11 mouse cellular contexts compared by ENCODE assay signal in the genomic region with DNA sequence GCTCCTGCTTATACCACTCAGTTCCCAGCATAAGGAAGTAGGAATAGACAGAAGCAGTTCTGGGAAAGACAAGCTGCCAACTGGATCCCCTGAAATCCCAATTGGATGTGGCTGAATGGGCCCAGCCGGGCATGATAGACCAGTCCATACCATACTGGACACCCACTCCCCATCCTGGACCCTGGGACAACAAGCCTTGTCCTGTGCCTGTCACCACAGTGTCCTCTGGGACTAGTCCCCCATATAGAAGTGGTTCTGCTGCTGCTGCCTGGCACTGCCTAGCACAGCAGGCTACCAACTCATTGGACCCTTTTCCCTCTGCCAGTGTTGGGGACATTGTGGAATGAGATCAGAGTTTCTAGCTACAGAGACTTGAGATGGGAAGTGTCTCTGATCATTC. TPM values are rescaled to one million over a fixed set of nuclear protein-coding genes. Genes with fewer than 3 reads are reported as not detected.
DNase-seq lines count a peak whose midpoint lies in the region; ATAC-seq and TF ChIP-seq lines count a peak whose summit lies in the region.
"Had no signal": no experiment of that assay in that cellular context is flagged by ENCODE, and none has a peak within 500 bp of the region (broad histone marks: within the 10 kb centered on the region; RNA-seq: fewer than 3 reads in every experiment).

No protein-coding gene starts in this region.

- H3K36me3 ChIP-seq in embryonic facial prominence, embryonic 10.5 days (replicated peaks), result no peaks in the 10 kb centered on the region
- H3K36me3 ChIP-seq in liver, embryonic 16.5 days (ENCODE audit: control insufficient read depth, insufficient read depth), result no peaks in the 10 kb centered on the region
- H3K36me3 ChIP-seq: forebrain, embryonic 10.5 days had no signal

- no peak for DNase-seq in layer of hippocampus, adult 2 months (ENCODE audit: low spot score in 2 of 2)
- DNase-seq in layer of hippocampus, postnatal 36 days, result no peak
- DNase-seq in embryonic facial prominence, embryonic 10.5 days (ENCODE audit: low spot score), result no peak
- DNase-seq in frontal cortex, postnatal 25 days (ENCODE audit: low spot score in 2 of 2), result no peak
- DNase-seq: adrenal gland, postnatal 25 days; cerebellum, postnatal 14 days; kidney, adult 9 months had no signal

- no peak for TF ChIP-seq POLR2A in bone marrow, adult 2 months (IDR thresholded peaks at IDR 0.05; ENCODE audit: borderline replicate concordance, control insufficient read depth, low read depth, low read length)

- H3K27me3 ChIP-seq in embryonic facial prominence, embryonic 10.5 days (replicated peaks; ENCODE audit: low read depth, poor library complexity, severe bottlenecking), result no peaks in the 10 kb centered on the region
- H3K27me3 ChIP-seq in liver, embryonic 16.5 days (ENCODE audit: control insufficient read depth, insufficient read depth, low read depth, low read length), result no peaks in the 10 kb centered on the region

- H3K4me1 ChIP-seq in bone marrow, adult 2 months (ENCODE audit: control insufficient read depth, insufficient read depth, low read length), result peaks cover 17% of the 10 kb centered on the region
- H3K4me1 ChIP-seq in embryonic facial prominence, embryonic 10.5 days, result peaks cover 42% of the 10 kb centered on the region
- H3K4me1 ChIP-seq in liver, embryonic 16.5 days (ENCODE audit: control insufficient read depth, low read depth, low read length), result peaks cover 58% of the 10 kb centered on the region

- H3K9ac ChIP-seq in liver, embryonic 16.5 days (ENCODE audit: low read depth, low read length), result peak overlapping the region; percentile 5; the same call in 1 of the 2 replicates

- H3K4me3 ChIP-seq in layer of hippocampus, adult 2 months, result peak overlapping the region; percentile 6; the same call in 1 of the 2 replicates
- H3K4me3 ChIP-seq in bone marrow, adult 2 months (replicated peaks; ENCODE audit: control insufficient read depth, low read depth, low read length), result peak overlapping the region; percentile 67
- peak overlapping the region; percentile 11; the same call in 1 of the 2 replicates for H3K4me3 ChIP-seq in embryonic facial prominence, embryonic 10.5 days
- H3K4me3 ChIP-seq in liver, embryonic 16.5 days (ENCODE audit: low read depth, low read length), result peak overlapping the region; percentile 59

- WGBS in bone marrow, adult 2 months, result 42% methylated on average over 1 of the region's 1 CpGs
- WGBS in embryonic facial prominence, embryonic 10.5 days, result 81% methylated on average over 1 of the region's 1 CpGs
- 53% methylated on average over 1 of the region's 1 CpGs for WGBS in liver, embryonic 16.5 days (ENCODE audit: insufficient replicate concordance)

- peak overlapping the region; percentile 88 for H3K4me2 ChIP-seq in liver, embryonic 16.5 days (ENCODE audit: low read depth, low read length)

- peak overlapping the region; percentile 86 for H3K27ac ChIP-seq in layer of hippocampus, adult 2 months
- peak overlapping the region; percentile 60 for H3K27ac ChIP-seq in bone marrow, adult 2 months (ENCODE audit: control insufficient read depth, insufficient read depth, low read depth, low read length, poor library complexity)
- no peak overlapping the region for H3K27ac ChIP-seq in embryonic facial prominence, embryonic 10.5 days (replicated peaks)
- no peak overlapping the region for H3K27ac ChIP-seq in liver, embryonic 16.5 days (ENCODE audit: low read length)

- ATAC-seq in liver, embryonic 16.5 days (ENCODE audit: low read depth), result no peak
- ATAC-seq in erythroid progenitor cell, adult 5-6 weeks (replicated peaks; ENCODE audit: low FRiP score, poor library complexity, severe bottlenecking), result no peak

- no peak for TF ChIP-seq CTCF in layer of hippocampus, adult 2 months (conservative IDR thresholded peaks at IDR 0.05)
- TF ChIP-seq CTCF in bone marrow, adult 2 months (IDR thresholded peaks at IDR 0.05; ENCODE audit: control insufficient read depth, insufficient read depth, low read length), result no peak

- no peaks in the 10 kb centered on the region for H3K9me3 ChIP-seq in embryonic facial prominence, embryonic 10.5 days
- no peaks in the 10 kb centered on the region for H3K9me3 ChIP-seq in liver, embryonic 16.5 days (replicated peaks; ENCODE audit: control insufficient read depth, low read length)
- H3K9me3 ChIP-seq: forebrain, embryonic 10.5 days had no signal

RNA-seq across cellular contexts. Expression of gene Ccnd3, which starts 1.2 kb away (rescaled TPM):
- 10 to 100 TPM; 33.9 to 41.8 TPM for total RNA-seq in layer of hippocampus, adult 2 months (2021)
- total RNA-seq in layer of hippocampus, postnatal 36 days (2021), result 10 to 100 TPM; 35.2 to 44.3 TPM
- 356 and 417 TPM in 2 replicates for polyA plus RNA-seq in bone marrow, adult 2 months (2011; ENCODE audit: insufficient read depth, insufficient read length, low replicate concordance, missing spikeins)
- polyA plus RNA-seq in embryonic facial prominence, embryonic 10.5 days (2016; fragmentation: Nextera tagmentation; extraction: Ambion mirVana), result 325 and 335 TPM in 2 replicates
- polyA plus RNA-seq in liver, embryonic 16.5 days (2015; fragmentation: Nextera tagmentation; extraction: Ambion mirVana), result 300 and 331 TPM in 2 replicates
- 360 and 366 TPM in 2 replicates for total RNA-seq in erythroid progenitor cell, adult 5-6 weeks (2015; ENCODE audit: low replicate concordance)
- 181 and 222 TPM in 2 replicates for total RNA-seq in erythroid progenitor cell, adult 5-6 weeks (2017; ENCODE audit: low replicate concordance)

RNA-seq across cellular contexts. Expression of gene Taf8, which starts 4.0 kb away (rescaled TPM):
- total RNA-seq in layer of hippocampus, adult 2 months (2021), result 10 to 100 TPM; 20.5 to 26.2 TPM
- total RNA-seq in layer of hippocampus, postnatal 36 days (2021), result 10 to 100 TPM; 20.9 to 22.3 TPM
- polyA plus RNA-seq in bone marrow, adult 2 months (2011; ENCODE audit: insufficient read depth, insufficient read length, low replicate concordance, missing spikeins), result 15.6 and 32.2 TPM in 2 replicates
- 32.0 and 35.3 TPM in 2 replicates for polyA plus RNA-seq in embryonic facial prominence, embryonic 10.5 days (2016; fragmentation: Nextera tagmentation; extraction: Ambion mirVana)
- polyA plus RNA-seq in liver, embryonic 16.5 days (2015; fragmentation: Nextera tagmentation; extraction: Ambion mirVana), result 14.2 and 14.3 TPM in 2 replicates
- total RNA-seq in erythroid progenitor cell, adult 5-6 weeks (2015; ENCODE audit: low replicate concordance), result 35.6 and 71.4 TPM in 2 replicates
- total RNA-seq in erythroid progenitor cell, adult 5-6 weeks (2017; ENCODE audit: low replicate concordance), result 54.4 and 71.9 TPM in 2 replicates

Comparison
In these comparisons a context has a peak if more than half of its experiments do, and no peak if none do; other contexts are left out.
1. H3K27ac ChIP-seq: peak in layer of hippocampus, adult 2 months (single experiment) and bone marrow, adult 2 months (single experiment); none in embryonic facial prominence, embryonic 10.5 days (single experiment) and liver, embryonic 16.5 days (single experiment).
2. H3K4me3 ChIP-seq: peak in every context shown above with its lines; median percentile 67 in bone marrow, adult 2 months; 59 in liver, embryonic 16.5 days; 11 in embryonic facial prominence, embryonic 10.5 days; 6 in layer of hippocampus, adult 2 months.
3. RNA of gene Ccnd3, which starts 1.2 kb away (total RNA-seq): 181 to 366 TPM in erythroid progenitor cell, adult 5-6 weeks; 35.2 to 44.3 TPM in layer of hippocampus, postnatal 36 days and 33.9 to 41.8 TPM in layer of hippocampus, adult 2 months; every median in the first group is over 4 times any median in the second.